Comparison of ENCODE assay signal across 14 mouse cellular contexts in the genomic region with DNA sequence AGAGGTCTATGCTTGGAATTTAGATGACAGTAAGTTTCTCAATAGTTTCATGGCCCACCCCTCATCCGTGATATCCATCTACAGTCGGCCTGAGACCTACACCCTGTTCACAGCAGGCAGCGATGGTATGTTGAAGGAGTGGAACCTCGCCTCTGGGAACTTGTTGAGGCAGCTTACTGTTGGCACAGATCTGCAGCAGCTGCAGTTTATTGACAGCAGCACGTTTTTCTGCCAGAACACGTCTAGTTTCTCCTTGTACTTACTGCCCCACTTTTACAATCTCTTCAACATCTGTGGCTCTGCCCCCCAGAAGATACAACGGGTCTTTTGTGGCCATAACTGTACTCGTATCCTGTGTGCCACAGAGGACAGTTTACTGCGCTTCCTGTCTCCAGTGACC.
"Had no signal": no experiment of that assay in that cellular context is flagged by ENCODE, and none has a peak within 500 bp of the region (broad histone marks: within the 10 kb centered on the region; RNA-seq: fewer than 3 reads in every experiment).

No protein-coding gene starts in this region.

- ATAC-seq: inflammation-experienced regulatory T-cells, adult 6 months; intestine, postnatal 0 days; liver, postnatal 0 days; midbrain, embryonic 16.5 days had no signal

- H3K27me3 ChIP-seq: liver, embryonic 13.5 days; midbrain, embryonic 12.5 days had no signal

- H3K27ac ChIP-seq: left cerebral cortex, adult 2 months; liver, embryonic 13.5 days; macrophage; midbrain, embryonic 12.5 days had no signal

- H3K4me3 ChIP-seq: left cerebral cortex, adult 2 months; liver, embryonic 13.5 days; midbrain, embryonic 12.5 days had no signal

- H3K9me3 ChIP-seq: liver, embryonic 13.5 days; midbrain, embryonic 12.5 days had no signal

- H3K4me2 ChIP-seq: liver, embryonic 13.5 days; midbrain, embryonic 12.5 days had no signal

- H3K36me3 ChIP-seq: liver, embryonic 13.5 days; midbrain, embryonic 12.5 days had no signal

- H3K9ac ChIP-seq: liver, embryonic 13.5 days; liver, postnatal 0 days; midbrain, embryonic 12.5 days had no signal

- H3K4me1 ChIP-seq: liver, embryonic 13.5 days; midbrain, embryonic 12.5 days had no signal

- DNase-seq: kidney, adult 8-10 months; kidney, postnatal 25 days; liver; liver, embryonic 13.5 days; liver, postnatal 0 days; right cerebral cortex, postnatal 14 days; thymus, adult 18-20 months; thymus, postnatal 25 days had no signal
